Mouse (Mus musculus) kidney, adult 2 months (tissue): Measurements from ENCODE around the gene Orc5. TPM values are rescaled to one million over a fixed set of nuclear protein-coding genes. Genes with fewer than 3 reads are reported as not detected.
"Not testable (repeated sequence)": the region's sequence is repeated elsewhere in the genome, so short reads cannot be mapped to it uniquely, and the experiment has no call there.

Experiments
- DNase-seq: peaks from one replicate; pipeline ENCODE4 v3.0.0; 2021
- H3K27ac ChIP-seq: fragments of 200-500 bp; 2 replicates; pipeline ENCODE4 v1.5.1; 2012; ENCODE audit warnings: low read depth, low read length, control low read depth, inconsistent platforms; ENCODE audit not compliant: insufficient read depth
- H3K27me3 ChIP-seq: fragments of 200-500 bp; replicated peaks from 2 replicates; pipeline ENCODE4 v1.6.1; 2012; ENCODE audit warnings: mild to moderate bottlenecking, moderate library complexity, low read length, inconsistent platforms; ENCODE audit not compliant: control insufficient read depth, insufficient read depth
- H3K36me3 ChIP-seq: fragments of 200-500 bp; 2 replicates; pipeline ENCODE4 v1.6.1; 2012; ENCODE audit warnings: mild to moderate bottlenecking, moderate library complexity, low read length, inconsistent platforms; ENCODE audit not compliant: control insufficient read depth, insufficient read depth
- H3K4me1 ChIP-seq: fragments of 200-500 bp; 2 replicates; pipeline ENCODE4 v1.6.1; 2011; ENCODE audit warnings: low read length; ENCODE audit not compliant: control insufficient read depth, insufficient read depth
- H3K4me3 ChIP-seq: fragments of 200-500 bp; 2 replicates; pipeline ENCODE4 v1.5.1; 2011; ENCODE audit warnings: mild to moderate bottlenecking, low read depth, low read length, control low read depth; ENCODE audit not compliant: insufficient read depth
- CTCF ChIP-seq: fragments of 200-500 bp; conservative IDR thresholded peaks from 2 replicates; pipeline ENCODE4 v1.5.1; 2011; ENCODE audit warnings: low read depth, mild to moderate bottlenecking, control low read depth, low read length, moderate library complexity, mixed read lengths; ENCODE audit not compliant: insufficient read depth, insufficient read length
- POLR2A ChIP-seq: fragments of 200-500 bp; IDR thresholded peaks from one replicate; pipeline ENCODE4 v1.6.1; 2011; ENCODE audit warnings: low read depth, low read length, control low read depth
- whole genome bisulfite sequencing: fragments of 180-500 bp; shearing (Covaris S2); methylation state at CpG from one replicate; pipeline ENCODE4 v1.1.7; 2018; 5-methylcytosine and 5-hydroxymethylcytosine counted together
- polyA plus RNA-seq: library from polyadenylated mRNA; depleted of rRNA; stranded (reverse); fragments of >200 nt; gene quantifications from 2 replicates; pipeline ENCODE4 v1.2.3, GENCODE M21; 2012

The Orc5 gene
- polyA plus RNA-seq, 1 experiment: 4.2 TPM

DNA sequence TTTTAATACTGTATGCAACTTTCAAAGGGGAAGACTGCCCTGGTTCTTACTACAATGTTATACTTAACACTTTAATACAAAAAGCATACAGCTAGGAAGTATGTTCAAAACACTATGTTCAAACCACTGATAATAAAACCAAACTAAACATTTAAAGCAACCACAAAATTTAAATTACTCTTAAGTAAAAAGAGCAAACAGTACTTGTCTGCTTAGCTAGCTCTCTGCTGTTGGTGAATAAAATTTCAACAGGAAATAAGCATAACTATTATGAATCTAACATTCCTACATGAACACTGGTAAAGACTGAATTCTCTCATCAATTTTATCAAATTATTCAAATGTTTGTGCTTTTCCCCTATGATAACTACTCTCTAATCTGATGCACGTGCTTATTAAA is 13.5 kb downstream of the Orc5 start:
- TF ChIP-seq CTCF (no peak), POLR2A (no peak)
- H3K4me3 ChIP-seq: no peak overlapping the region
- H3K4me1 ChIP-seq: no peaks in the 10 kb centered on the region
- WGBS: 92% methylated on average over 1 of the region's 1 CpGs
- H3K36me3 ChIP-seq: peaks cover 2% of the 10 kb centered on the region; the same call in 1 of the 2 replicates
- no peak overlapping the region for H3K27ac ChIP-seq
- DNase-seq: no peak
- H3K27me3 ChIP-seq: no peaks in the 10 kb centered on the region

DNA sequence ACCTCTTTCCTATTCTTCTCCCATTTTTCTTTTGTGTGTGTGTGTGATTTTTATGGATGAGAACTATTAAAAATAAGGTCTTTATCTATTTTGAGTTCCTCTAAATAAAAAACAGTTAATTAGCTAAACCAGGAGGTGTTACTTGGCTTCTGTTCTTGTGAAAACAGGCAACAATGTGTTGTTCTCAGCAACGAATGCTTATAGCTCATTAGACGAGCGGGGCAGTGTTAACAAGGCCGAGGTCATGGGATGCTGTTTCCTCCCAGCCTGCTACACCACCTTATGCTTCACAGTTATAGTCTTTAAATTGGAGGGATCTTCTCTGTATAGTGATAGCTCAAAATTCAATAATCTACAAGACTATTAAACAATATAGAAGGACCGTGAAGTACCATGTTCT is 17.7 kb downstream of the Orc5 start:
- Histone ChIP-seq H3K4me3 (no peak overlapping the region), H3K36me3 (peaks cover 2% of the 10 kb centered on the region; the same call in 1 of the 2 replicates), H3K27me3 (no peaks in the 10 kb centered on the region), H3K4me1 (no peaks in the 10 kb centered on the region), H3K27ac (no peak overlapping the region)
- 90% methylated on average over 5 of the region's 5 CpGs for WGBS
- TF ChIP-seq CTCF (no peak), POLR2A (no peak)
- DNase-seq: no peak

DNA sequence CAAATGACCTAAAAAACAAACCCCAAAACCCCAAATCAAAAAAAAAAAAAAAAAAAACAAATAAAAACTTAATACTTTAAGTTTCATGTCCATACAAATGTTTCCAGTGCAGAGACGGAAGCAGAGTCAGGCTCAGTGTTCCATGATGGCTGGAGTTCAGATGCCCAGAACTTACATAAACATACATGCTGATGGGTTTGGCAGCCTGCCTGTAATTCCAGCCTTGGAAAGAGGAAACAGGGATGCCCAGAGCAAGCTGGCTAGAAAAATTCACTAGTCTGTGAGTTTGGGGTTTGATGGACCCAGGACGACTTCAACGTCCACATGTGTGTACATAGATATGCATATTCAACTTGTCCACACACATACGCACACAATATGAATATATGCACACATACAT is 27.6 kb downstream of the Orc5 start:
- H3K36me3 ChIP-seq: peaks cover 2% of the 10 kb centered on the region
- WGBS: 80% methylated on average over 4 of the region's 4 CpGs
- no peak for DNase-seq
- no peak for TF ChIP-seq CTCF
- no peak for TF ChIP-seq POLR2A
- H3K27ac ChIP-seq: no peak overlapping the region
- H3K27me3 ChIP-seq: no peaks in the 10 kb centered on the region
- H3K4me3 ChIP-seq: no peak overlapping the region
- H3K4me1 ChIP-seq: no peaks in the 10 kb centered on the region

DNA sequence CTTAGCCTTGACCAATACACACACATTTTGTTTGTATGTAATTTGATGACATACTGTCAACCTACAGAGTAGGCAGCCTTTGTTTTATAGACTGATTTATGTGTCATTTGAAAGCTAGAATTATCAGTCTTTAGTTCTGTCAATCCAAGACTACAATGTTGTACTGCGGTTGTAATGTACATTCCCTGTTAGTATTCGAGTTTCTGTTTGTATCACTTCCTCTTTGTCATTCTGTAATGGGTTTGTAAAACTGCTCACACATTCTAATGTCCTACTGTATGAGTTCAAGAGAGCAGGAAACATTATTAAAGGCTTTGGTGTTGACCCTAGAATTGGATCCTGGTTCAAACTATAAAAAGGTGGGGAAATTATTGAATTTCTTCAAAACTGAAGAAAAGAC is 30.5 kb downstream of the Orc5 start:
- no peak overlapping the region for H3K27ac ChIP-seq
- H3K4me3 ChIP-seq: no peak overlapping the region
- H3K4me1 ChIP-seq: no peaks in the 10 kb centered on the region
- no peak for DNase-seq
- TF ChIP-seq POLR2A (no peak), CTCF (no peak)
- 91% methylated on average over 2 of the region's 2 CpGs for WGBS
- no peaks in the 10 kb centered on the region for H3K27me3 ChIP-seq
- no peaks in the 10 kb centered on the region; the same call in 1 of the 2 replicates for H3K36me3 ChIP-seq

DNA sequence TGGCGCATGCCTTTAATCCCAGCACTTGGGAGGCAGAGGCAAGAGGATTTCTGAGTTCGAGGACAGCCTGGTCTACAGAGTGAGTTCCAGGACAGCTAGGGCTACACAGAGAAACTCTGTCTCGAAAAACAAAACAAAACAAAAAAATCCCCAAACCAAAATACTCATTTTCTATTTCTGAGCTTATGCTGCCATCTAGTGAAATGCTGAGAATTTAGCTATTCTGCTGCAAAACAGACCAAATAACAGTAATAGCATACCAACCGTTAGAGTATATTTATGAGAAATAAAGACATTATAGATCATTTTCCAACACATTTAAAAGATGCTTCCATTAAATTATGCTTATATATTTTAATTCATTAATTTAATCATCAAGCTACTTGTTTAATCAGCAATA is 34.5 kb downstream of the Orc5 start:
- not testable (repeated sequence) for H3K4me1 ChIP-seq, DNase-seq, H3K27me3 ChIP-seq, H3K27ac ChIP-seq, H3K4me3 ChIP-seq, H3K36me3 ChIP-seq
- WGBS: 70% methylated on average over 4 of the region's 4 CpGs

DNA sequence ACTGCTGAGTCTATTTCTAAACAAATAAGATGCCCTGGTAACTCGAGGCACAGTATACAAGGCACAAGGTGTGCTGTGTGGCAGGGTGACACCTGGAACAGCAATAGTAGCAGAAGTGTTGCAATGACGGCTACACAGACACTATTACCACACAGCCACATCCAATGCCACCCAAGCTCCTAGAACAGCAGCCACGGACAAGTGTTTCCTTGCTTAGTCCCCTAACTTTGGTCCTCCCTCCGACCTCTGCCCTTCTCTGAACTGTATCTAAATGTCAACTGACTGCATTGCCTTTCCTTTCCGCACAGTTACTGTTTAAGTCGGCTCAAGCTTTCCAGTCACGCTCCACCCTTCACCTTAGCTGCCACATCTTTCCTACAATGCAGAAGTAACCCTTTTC is 36.0 kb downstream of the Orc5 start:
- not testable (repeated sequence) for H3K27ac ChIP-seq, H3K27me3 ChIP-seq, H3K4me3 ChIP-seq, H3K36me3 ChIP-seq, DNase-seq, H3K4me1 ChIP-seq
- WGBS: no CpG with 5 or more reads among the region's 7 CpGs

DNA sequence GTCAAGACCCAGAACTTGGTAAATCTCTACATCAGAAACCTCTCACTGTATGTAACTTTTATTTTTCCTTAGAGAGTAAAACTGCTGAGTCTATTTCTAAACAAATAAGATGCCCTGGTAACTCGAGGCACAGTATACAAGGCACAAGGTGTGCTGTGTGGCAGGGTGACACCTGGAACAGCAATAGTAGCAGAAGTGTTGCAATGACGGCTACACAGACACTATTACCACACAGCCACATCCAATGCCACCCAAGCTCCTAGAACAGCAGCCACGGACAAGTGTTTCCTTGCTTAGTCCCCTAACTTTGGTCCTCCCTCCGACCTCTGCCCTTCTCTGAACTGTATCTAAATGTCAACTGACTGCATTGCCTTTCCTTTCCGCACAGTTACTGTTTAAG is 37.6 kb downstream of the Orc5 start:
- not testable (repeated sequence) for DNase-seq, H3K27ac ChIP-seq, H3K4me1 ChIP-seq, H3K27me3 ChIP-seq, H3K36me3 ChIP-seq, H3K4me3 ChIP-seq
- WGBS: no CpG with 5 or more reads among the region's 5 CpGs

DNA sequence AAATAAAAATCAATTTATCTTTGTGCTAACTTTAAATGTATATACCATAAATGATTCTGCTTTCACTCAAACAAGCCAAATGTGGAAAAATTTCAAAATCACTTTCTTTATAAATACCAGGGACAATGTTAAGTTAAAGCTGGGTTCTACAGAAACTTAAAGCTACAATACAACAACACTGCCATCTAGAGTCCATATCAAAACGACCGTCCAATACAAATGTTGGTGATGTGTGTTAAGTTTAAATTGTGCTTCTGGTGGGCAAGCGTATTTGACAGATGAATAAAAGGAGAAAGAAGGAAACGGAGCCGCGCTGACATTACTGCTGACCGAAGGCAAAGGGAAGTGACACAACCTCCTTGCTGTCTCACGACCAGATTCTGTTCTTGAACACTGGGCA is 38.4 kb downstream of the Orc5 start:
- Histone ChIP-seq H3K4me3 (no peak overlapping the region), H3K4me1 (no peaks in the 10 kb centered on the region; the same call in 1 of the 2 replicates), H3K36me3 (no peaks in the 10 kb centered on the region), H3K27ac (no peak overlapping the region), H3K27me3 (no peaks in the 10 kb centered on the region)
- no peak for DNase-seq
- TF ChIP-seq POLR2A (no peak), CTCF (peak; percentile 33)
- WGBS: 41% methylated on average over 8 of the region's 8 CpGs
